Mouse (Mus musculus) cortical plate, adult 2 months (tissue): Measurements from ENCODE around the gene Txnrd2.

Source experiments
- CTCF ChIP-seq: fragments of 200-500 bp; IDR thresholded peaks from 2 replicates; pipeline ENCODE4 v1.5.1; 2011; ENCODE audit warnings: mild to moderate bottlenecking, control low read depth, low read length; ENCODE audit not compliant: insufficient read depth; ENCODE audit errors: extremely low read depth
- POLR2A ChIP-seq: fragments of 200-500 bp; IDR thresholded peaks from 2 replicates; pipeline ENCODE4 v1.6.1; 2011; ENCODE audit warnings: mild to moderate bottlenecking, low read length, control low read depth; ENCODE audit not compliant: insufficient read depth; ENCODE audit errors: extremely low read depth

DNA sequence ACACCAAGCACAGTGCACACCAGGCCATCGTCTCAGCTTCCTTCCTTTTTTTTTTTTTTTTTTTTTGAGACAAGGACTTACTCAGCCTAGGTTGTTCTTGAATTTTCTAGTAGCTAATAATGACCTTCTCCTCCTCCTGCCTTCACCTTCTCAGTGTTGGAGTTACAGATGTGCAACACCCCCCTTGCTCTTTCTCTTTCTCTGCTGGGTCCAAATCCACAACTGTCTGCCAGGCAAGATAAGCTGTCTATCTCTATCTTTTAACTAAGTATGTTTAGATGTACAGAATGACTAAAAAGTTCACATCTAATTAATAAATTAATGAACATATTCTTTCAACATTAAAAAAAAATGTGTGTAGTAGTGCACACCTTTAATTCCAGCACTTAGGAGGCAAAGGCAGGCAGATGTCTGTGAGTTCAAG is 6.6 kb upstream of the Txnrd2 start:
- no peak for TF ChIP-seq CTCF
- TF ChIP-seq POLR2A = no peak
